Mouse (Mus musculus): ENCODE data around the gene Apobec4. TPM values are rescaled to one million over a fixed set of nuclear protein-coding genes. Genes with fewer than 3 reads are reported as not detected.

Apobec4 gene
- polyA plus RNA-seq (2011; ENCODE audit: insufficient read length, low read depth, missing spikeins), result not detected in 2 replicates

DNA sequence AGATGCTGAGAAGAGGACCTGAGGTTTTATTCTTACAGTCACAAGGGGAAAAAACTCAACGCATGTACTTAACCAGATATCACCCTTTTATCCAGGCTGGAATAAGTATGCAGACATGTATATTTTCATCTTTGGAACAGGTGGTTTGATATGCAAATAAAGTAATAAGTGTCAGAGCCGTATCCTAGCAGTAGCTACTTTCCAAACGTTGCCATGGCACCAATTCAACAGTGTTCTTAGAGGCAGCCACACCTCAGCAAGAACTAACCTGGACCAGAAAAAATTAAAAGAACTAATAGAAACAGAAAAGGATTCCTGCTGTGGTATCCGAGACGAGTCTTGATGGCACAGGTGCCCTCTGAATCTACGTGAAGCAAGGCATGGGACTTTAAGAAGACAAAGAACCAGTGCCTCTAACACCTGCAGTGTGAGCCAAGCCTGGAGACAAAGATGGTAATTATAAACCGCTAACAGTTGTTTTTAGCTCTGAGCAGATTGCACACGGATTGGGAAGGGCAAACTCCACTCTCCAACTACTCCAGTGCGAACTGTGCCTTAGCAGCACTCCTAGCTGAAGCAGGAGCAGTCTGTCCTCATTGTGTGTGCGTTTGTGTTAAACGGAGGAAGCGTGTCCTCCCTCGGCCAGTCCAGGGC is at the start of gene Apobec4:
TSS of gene Apobec4 (plus strand) at position 240 of the 654 bp plus-strand sequence.
- H3K4me3 ChIP-seq (ENCODE audit: insufficient read depth, low read length), result no peak within 1 kb of the TSS
- TF ChIP-seq CTCF (IDR thresholded peaks at IDR 0.05; ENCODE audit: borderline replicate concordance, insufficient read depth, low read length), result no peak
- TF ChIP-seq POLR2A (IDR thresholded peaks at IDR 0.05; ENCODE audit: low read depth, low read length), result no peak
- no peak within 1 kb of the TSS for H3K27ac ChIP-seq (ENCODE audit: insufficient read depth, low read length)
- no peaks in the 10 kb centered on the region for H3K4me1 ChIP-seq (ENCODE audit: control insufficient read depth, insufficient read depth, low read length)

DNA sequence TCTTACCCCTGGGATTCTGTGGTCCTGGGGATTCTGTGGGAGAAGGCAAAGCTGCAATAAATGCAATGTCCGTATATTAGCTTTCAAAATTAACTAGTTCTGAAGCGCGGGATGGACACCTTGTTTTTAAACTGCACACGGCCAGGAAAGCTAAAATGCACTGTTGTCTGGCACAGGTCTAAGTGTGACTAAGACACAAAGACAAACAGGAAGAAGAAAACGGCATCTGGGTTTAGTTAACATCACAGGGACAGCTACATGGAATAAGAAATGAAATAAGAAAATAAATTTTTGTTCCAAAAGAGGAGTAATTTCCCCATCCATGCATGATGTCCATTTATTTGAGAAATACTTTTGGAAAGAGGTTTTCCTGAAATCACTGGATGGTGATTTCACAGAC is 49.3 kb upstream of the Apobec4 start:
- H3K4me1 ChIP-seq (ENCODE audit: control insufficient read depth, insufficient read depth, low read length), result peaks cover 9% of the 10 kb centered on the region
- TF ChIP-seq CTCF (IDR thresholded peaks at IDR 0.05; ENCODE audit: borderline replicate concordance, insufficient read depth, low read length) (no peak), POLR2A (IDR thresholded peaks at IDR 0.05; ENCODE audit: low read depth, low read length) (no peak)

DNA sequence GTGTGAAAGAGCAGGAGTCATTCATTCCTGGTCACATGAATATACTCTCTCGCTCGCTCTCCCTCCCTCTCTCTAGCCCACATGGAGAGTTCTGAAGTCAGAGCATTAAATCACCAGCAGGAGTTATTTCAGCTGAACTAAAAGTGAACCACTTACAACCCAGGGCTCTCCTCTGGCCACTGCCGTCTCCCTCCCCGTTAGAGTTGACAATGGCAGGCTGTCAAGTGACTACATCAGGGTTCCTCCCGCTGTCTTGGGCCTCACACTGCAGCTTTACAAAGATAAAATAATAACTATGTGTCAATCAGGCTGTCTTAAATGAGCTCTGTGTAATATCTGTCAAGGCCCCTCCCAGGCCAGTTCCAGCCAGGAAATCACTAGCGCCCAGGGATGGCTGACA is 47.4 kb upstream of the Apobec4 start:
- no peak overlapping the region for H3K4me3 ChIP-seq (ENCODE audit: insufficient read depth, low read length)
- TF ChIP-seq POLR2A (IDR thresholded peaks at IDR 0.05; ENCODE audit: low read depth, low read length) (no peak), CTCF (IDR thresholded peaks at IDR 0.05; ENCODE audit: borderline replicate concordance, insufficient read depth, low read length) (no peak)
- no peak overlapping the region for H3K27ac ChIP-seq (ENCODE audit: insufficient read depth, low read length)
- peaks cover 11% of the 10 kb centered on the region for H3K4me1 ChIP-seq (ENCODE audit: control insufficient read depth, insufficient read depth, low read length)

More for the DNA sequence above, 49.3 kb upstream of the Apobec4 start:
- Histone ChIP-seq H3K4me3 (ENCODE audit: insufficient read depth, low read length) (no peak overlapping the region), H3K27ac (ENCODE audit: insufficient read depth, low read length) (no peak overlapping the region)

DNA sequence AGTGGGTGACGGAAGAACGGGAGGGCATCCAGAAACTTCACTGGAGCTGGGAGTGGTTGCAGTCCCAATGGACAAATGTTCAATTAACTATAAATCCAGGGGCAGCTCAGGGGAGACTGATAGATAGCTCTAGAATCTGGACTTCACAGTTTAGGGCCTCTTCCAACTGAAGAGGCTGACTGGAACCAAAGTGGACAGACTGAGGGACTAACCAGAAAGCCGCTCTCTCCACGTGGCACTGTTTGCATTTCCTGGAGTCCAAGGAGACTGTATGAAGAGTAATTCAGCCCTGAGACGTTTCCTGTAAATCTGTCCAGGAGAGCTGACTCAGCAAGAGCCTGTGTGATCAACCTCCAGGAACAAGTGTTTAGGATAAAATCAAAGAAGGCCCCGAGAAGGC is 46.4 kb upstream of the Apobec4 start:
- no peak overlapping the region for H3K4me3 ChIP-seq (ENCODE audit: insufficient read depth, low read length)
- H3K27ac ChIP-seq (ENCODE audit: insufficient read depth, low read length), result no peak overlapping the region
- no peak for TF ChIP-seq CTCF (IDR thresholded peaks at IDR 0.05; ENCODE audit: borderline replicate concordance, insufficient read depth, low read length)
- TF ChIP-seq POLR2A (IDR thresholded peaks at IDR 0.05; ENCODE audit: low read depth, low read length), result no peak
- peaks cover 11% of the 10 kb centered on the region for H3K4me1 ChIP-seq (ENCODE audit: control insufficient read depth, insufficient read depth, low read length)

DNA sequence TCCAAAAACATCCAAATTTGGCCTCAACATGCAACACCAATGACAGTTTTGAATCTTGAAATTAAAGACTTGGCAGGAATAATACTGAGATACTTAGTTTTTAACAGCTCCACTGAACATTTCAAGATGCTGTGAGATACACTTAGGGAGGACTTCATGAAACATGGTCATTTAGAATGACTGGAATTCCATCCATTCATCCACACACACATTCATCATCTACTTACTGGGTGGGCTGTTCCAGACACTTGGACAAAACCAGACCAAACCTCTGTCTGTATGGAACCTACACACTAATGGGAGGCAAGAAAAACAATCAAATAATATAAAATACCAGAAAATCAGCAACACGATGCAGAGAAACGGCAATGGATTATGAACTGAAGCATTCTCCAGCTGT is 42.8 kb upstream of the Apobec4 start:
- peaks cover 11% of the 10 kb centered on the region for H3K4me1 ChIP-seq (ENCODE audit: control insufficient read depth, insufficient read depth, low read length)
- H3K4me3 ChIP-seq (ENCODE audit: insufficient read depth, low read length), result no peak overlapping the region
- H3K27ac ChIP-seq (ENCODE audit: insufficient read depth, low read length), result no peak overlapping the region
- no peak for TF ChIP-seq CTCF (IDR thresholded peaks at IDR 0.05; ENCODE audit: borderline replicate concordance, insufficient read depth, low read length)
- no peak for TF ChIP-seq POLR2A (IDR thresholded peaks at IDR 0.05; ENCODE audit: low read depth, low read length)

DNA sequence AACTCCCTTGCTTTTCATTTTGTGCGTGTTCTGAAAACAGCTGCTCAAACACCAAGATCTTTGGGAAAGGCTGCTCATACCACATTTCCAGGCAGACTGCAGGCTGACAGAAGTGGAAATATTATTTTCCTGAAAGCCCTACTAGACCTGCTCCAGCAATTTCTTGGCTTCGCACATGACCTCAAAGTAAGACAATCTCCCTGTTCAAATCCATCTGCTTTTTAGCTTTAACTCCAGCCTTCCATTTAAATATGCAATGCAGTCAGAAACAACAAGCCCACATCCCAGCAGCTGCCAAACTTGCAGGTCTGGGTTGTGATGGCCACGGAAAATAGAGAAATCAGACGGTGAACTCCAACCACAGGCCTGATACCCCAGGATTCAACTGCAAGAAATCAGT is 39.3 kb upstream of the Apobec4 start:
- H3K4me1 ChIP-seq (ENCODE audit: control insufficient read depth, insufficient read depth, low read length), result peaks cover 2% of the 10 kb centered on the region; the same call in 1 of the 2 replicates
- no peak for TF ChIP-seq CTCF (IDR thresholded peaks at IDR 0.05; ENCODE audit: borderline replicate concordance, insufficient read depth, low read length)
- no peak for TF ChIP-seq POLR2A (IDR thresholded peaks at IDR 0.05; ENCODE audit: low read depth, low read length)
- H3K27ac ChIP-seq (ENCODE audit: insufficient read depth, low read length), result no peak overlapping the region
- H3K4me3 ChIP-seq (ENCODE audit: insufficient read depth, low read length), result no peak overlapping the region

DNA sequence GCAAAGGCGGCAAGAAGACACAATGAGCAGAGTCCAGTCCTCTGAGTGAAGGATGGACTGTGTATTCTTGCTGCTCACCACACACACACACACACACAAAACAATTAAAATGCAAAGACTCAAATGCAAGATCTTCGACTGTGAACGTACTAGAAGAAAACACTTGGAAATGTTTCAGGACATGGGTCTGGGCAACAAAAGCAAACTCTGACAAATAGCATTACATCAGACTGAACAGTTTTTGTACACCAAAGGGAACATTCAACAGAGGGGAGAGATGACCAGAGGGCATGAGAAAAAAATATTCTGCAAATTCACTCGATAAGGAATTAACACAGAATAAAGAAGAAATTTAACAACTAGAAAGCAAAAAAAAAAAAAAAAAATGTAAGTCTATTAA is 36.4 kb upstream of the Apobec4 start:
- TF ChIP-seq POLR2A (IDR thresholded peaks at IDR 0.05; ENCODE audit: low read depth, low read length) (no peak), CTCF (IDR thresholded peaks at IDR 0.05; ENCODE audit: borderline replicate concordance, insufficient read depth, low read length) (no peak)
- no peak overlapping the region for H3K27ac ChIP-seq (ENCODE audit: insufficient read depth, low read length)
- no peaks in the 10 kb centered on the region for H3K4me1 ChIP-seq (ENCODE audit: control insufficient read depth, insufficient read depth, low read length)
- no peak overlapping the region for H3K4me3 ChIP-seq (ENCODE audit: insufficient read depth, low read length)

DNA sequence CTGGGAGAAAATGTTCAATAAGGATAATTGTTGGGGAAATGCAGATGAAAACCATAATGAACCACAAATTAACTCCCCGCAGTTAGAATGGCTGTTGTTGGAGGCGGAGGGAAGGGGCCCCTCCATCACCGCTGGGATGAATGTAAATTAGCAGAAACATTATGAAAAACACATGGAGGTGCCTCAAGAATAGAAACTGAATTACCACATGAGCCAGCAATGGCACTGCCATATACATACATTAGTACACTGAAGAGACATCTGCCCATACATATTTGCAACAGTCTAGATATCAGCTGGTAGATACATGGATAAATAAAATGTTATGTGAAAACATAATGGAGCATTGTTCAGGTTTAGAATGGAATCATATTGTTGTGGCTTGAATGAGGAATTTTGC is 35.9 kb upstream of the Apobec4 start:
- TF ChIP-seq POLR2A (IDR thresholded peaks at IDR 0.05; ENCODE audit: low read depth, low read length) (no peak), CTCF (IDR thresholded peaks at IDR 0.05; ENCODE audit: borderline replicate concordance, insufficient read depth, low read length) (no peak)
- H3K4me1 ChIP-seq (ENCODE audit: control insufficient read depth, insufficient read depth, low read length), result no peaks in the 10 kb centered on the region
- H3K4me3 ChIP-seq (ENCODE audit: insufficient read depth, low read length), result no peak overlapping the region
- no peak overlapping the region for H3K27ac ChIP-seq (ENCODE audit: insufficient read depth, low read length)

DNA sequence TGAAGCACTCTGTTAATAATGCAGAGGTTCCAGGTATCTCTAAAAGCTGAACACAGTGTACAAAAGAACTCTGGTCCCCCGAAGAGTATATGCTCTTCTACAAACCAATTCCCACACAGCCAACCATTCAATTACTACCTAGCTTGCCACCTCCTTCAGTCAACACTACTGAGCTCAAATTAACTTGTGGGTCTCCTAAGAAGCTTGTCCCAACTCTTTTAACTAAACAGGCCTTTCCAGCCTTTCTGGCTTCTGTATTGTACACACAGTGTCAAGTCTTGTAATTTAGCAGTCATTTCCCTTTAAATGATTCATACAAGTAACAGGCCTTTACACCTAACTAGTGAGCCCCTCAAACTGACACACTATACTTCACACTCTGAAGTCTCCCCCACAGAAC is 33.0 kb upstream of the Apobec4 start:
- Histone ChIP-seq H3K4me3 (ENCODE audit: insufficient read depth, low read length) (no peak overlapping the region), H3K4me1 (ENCODE audit: control insufficient read depth, insufficient read depth, low read length) (no peaks in the 10 kb centered on the region), H3K27ac (ENCODE audit: insufficient read depth, low read length) (no peak overlapping the region)
- no peak for TF ChIP-seq POLR2A (IDR thresholded peaks at IDR 0.05; ENCODE audit: low read depth, low read length)
- TF ChIP-seq CTCF (IDR thresholded peaks at IDR 0.05; ENCODE audit: borderline replicate concordance, insufficient read depth, low read length), result no peak

DNA sequence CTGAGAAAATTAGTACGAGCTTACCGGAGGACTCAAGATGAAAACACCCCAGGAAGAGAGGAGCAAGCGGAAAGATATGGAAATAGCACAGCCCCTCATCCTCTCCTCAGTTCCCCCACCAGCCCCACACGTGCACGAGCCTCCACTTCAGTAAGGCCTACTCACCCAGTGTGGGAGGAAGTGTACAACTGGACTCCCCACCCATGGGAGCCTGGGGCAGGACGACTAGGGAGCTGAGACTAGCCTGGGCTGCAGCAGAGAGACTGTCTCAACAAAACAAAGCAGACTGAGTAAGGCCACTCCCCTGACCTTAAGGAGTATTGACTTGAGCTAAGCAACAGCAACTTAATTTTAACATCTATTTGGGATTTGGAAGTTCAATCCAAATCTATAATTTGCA is 32.2 kb upstream of the Apobec4 start:
- Histone ChIP-seq H3K4me1 (ENCODE audit: control insufficient read depth, insufficient read depth, low read length) (no peaks in the 10 kb centered on the region), H3K4me3 (ENCODE audit: insufficient read depth, low read length) (no peak overlapping the region), H3K27ac (ENCODE audit: insufficient read depth, low read length) (no peak overlapping the region)
- no peak for TF ChIP-seq CTCF (IDR thresholded peaks at IDR 0.05; ENCODE audit: borderline replicate concordance, insufficient read depth, low read length)
- no peak for TF ChIP-seq POLR2A (IDR thresholded peaks at IDR 0.05; ENCODE audit: low read depth, low read length)
